Mouse (Mus musculus) megakaryocyte-erythroid progenitor cell, adult 5-6 weeks (primary cell): ENCODE data around the gene Uba52. TPM values are rescaled to one million over a fixed set of nuclear protein-coding genes. Genes with fewer than 3 reads are reported as not detected.

Source experiments
- ATAC-seq: replicated peaks from 2 replicates; pipeline ENCODE4 v1.8.0; 2016; ENCODE audit warnings: mild to moderate bottlenecking, inconsistent platforms; ENCODE audit not compliant: severe bottlenecking, poor library complexity, low FRiP score, low TSS enrichment
- total RNA-seq, 2 experiments: library from RNA; stranded (forward) in 1 of 2; stranded (reverse) in 1 of 2; fragments of 200-1000, 215-1000 nt in 1 of 2; fragments of >200 nt in 1 of 2; fragmentation: Nextera tagmentation in 1 of 2; gene quantifications; 2 replicates each; pipeline ENCODE4 v1.2.3; 2014 to 2017

The Uba52 gene
- total RNA-seq, 2 experiments from 2014 or later: 2,751 to 4,463 TPM

- no peak for ATAC-seq
Observed at GRCm38 (mm10) chr8:70489576-70489975, 21.0 kb downstream of the Uba52 start.

GRCm38 (mm10) chr8:70488931-70489470 is 21.6 kb downstream of the Uba52 start:
- ATAC-seq: no peak

GRCm38 (mm10) chr8:70487993-70488796 is 22.4 kb downstream of the Uba52 start:
- ATAC-seq: no peak

DNA sequence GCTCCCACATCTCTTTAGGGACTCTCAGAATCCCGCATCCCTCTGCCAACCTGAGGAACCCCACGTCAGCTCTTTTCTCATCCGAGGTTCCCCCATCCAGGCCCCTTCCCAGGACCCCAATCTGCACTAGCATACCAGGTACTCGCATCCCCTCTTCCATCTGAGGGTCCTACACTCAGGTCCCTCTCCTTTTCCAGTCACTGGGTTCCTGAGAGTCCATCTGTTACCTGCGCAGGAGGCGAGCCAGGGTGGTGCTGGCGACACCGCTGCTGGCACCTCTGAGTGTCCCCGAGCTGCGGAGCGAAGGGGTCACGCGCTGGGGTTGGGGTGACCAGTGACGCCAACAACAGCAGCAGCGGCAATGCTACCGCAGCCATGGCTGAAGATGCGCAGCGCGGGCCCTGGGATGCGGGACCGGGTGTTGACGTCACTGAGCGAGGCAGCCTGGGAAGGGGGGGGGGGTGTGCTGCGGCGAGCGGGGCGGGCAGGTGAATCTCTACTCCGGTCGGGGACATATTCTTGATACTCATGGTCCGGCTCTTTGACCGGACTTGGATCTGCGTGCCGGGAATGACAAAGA is 23.6 kb downstream of the Uba52 start, which contains the start of gene Tmem59l:
TSS of gene Tmem59l (minus strand) at position 418 of the 580 bp plus-strand sequence.
- no peak for ATAC-seq

GRCm38 (mm10) chr8:70486191-70486681 is 24.4 kb downstream of the Uba52 start:
- ATAC-seq: no peak

DNA sequence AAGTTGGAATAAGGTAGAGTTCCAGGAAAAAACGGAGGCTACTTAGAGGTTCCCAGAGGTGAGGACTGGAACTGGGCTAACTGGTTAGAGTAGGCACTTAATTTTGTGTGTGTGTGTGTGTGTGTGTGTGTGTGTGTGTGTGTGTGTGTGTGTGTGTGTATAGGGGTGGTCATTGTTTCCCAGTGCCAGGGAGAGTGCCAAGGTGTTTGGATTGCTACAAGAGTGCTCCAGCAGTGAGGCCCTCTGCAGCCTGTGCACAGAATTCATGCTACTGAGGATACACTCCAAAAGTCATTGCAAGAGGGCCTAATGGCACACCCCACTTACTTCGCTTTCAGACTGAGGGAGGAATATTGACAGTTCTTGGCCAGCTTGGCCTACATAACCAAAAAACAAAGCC is 27.7 kb downstream of the Uba52 start:
- no peak for ATAC-seq

GRCm38 (mm10) chr8:70481908-70482307 is 28.7 kb downstream of the Uba52 start:
- no peak for ATAC-seq

GRCm38 (mm10) chr8:70477269-70477982 is 33.2 kb downstream of the Uba52 start:
- ATAC-seq: peak; percentile 63

DNA sequence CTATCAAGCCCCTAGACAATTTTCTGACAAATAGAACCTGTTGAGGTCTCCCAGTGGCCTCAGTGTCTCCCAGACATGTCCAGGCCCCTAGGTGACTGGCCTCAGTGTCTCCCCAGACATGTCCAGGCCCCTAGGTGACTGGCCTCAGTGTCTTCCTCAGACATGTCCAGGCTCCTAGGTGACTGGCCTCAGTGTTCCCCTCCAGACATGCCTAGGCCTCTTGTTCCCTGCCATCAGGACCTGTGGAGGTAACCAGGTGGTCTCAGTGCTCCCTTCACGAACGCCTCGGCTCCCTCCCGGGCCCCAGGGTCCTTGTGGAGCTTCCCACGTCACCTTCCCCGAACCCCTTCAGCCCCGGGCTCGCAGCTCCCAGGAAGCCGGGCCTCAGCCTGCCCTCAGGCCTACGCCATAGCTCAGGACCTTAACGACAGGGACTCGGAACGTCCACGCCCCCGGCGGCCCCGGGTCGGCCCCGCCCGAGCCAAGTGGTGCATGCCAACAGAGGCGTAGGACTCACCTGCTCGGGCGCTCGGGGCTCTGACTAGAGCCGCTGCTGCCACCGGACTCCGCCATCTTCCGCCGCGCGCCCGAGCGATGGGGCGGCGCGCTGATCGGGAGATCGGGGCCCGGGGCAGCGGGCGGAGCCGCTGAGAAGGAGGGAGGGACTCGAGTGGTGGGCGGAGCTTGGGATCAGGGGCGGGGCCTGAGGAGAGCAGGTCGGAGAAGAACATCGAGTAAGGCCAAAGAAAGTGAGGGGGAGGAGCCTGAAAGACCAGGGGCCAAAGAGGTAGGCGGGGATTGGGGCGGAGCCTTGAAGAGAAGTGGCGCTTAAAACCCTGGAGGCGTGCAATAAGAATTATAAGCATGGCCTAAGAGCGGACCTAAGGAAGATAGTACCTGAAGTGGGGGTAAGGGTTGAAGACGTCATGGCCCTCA is 34.0 kb downstream of the Uba52 start, which contains the start of gene Klhl26:
TSS of gene Klhl26 (minus strand) at position 636 of the 936 bp plus-strand sequence.
- ATAC-seq: peak; percentile 96

DNA sequence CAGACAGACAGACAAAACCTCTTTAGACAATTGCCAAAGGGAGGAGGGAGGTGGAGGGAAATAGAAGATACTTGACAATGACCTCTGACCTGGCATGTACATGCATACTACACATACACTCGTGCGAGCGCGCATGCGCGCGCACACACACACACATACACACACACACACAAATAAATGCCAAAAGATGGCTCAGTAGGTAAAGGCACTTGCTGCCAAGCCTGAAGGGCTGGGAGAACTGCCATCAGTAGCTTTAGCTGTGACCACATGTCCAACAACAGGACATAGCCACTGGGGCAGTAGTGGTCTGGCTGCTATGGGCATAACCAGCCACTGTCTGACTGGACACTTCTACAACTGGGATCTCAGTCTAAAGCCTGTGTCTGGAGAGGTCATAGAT is 38.7 kb downstream of the Uba52 start:
- no peak for ATAC-seq

GRCm38 (mm10) chr8:70469938-70470337 is 40.7 kb downstream of the Uba52 start:
- no peak for ATAC-seq

GRCm38 (mm10) chr8:70469295-70469916 is 41.2 kb downstream of the Uba52 start:
- ATAC-seq: no peak

GRCm38 (mm10) chr8:70468733-70469132 is 41.9 kb downstream of the Uba52 start:
- ATAC-seq: no peak

DNA sequence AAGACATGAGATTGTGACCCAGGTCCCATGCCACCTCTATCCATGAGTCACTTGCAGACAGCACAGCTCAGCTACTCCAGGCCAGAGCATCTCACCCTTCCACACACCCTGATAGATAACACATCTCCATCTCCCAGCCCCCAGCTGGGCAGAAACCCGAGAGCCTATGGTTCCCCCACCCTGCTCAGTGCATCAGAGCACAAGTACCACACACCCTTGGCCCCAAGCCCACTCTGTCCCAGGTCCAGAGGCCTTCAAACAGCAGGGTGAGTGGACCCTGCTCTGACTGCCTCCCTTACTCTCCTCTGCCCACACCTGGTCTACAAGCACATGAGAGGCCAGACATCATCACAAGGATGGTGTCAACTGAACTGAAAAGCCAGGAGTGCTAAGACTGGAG is 42.7 kb downstream of the Uba52 start:
- no peak for ATAC-seq

DNA sequence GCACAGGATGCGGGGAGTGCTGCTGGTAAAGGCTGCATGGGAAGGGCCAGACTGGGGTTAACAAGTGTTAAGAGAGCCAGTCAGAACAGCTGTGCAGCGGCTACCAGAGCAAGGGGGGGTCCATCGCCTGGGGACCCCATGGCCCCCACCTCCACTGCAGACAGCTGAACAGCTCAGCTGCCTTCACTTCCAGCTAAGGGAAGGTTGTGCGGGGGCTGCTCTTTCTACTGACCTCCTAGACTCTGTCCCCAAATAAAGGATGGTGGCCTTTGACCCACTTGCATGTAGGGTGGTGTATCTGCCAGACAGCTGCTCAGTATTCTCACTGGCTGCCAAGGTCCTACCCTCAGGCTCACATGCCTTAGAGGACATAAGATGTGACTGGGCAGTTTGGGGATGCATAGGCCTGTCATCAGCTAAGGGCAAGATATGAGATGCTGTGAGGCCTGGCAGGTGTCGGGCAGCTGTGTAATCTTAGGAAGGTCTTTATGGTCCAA is 43.3 kb downstream of the Uba52 start:
- ATAC-seq: no peak

DNA sequence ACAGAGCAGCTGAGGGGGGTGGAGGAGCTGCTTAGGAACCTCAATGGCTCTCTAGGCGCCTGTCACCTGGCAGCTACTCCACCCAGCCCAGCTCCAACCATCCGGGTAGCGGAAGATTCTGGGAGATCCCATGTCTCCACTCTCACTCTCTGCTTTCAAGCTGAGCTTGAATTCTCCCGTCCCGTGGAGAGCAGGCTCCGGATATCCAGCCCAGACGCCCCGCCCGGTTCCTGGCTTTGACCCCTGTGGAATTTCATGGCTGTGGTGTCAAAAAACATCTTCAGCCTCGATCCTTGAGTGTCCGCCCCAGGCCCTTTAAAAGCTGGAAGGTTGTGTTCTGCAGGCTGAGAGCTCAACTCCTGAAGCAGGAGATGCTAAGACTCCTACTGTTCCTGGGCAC is 43.8 kb downstream of the Uba52 start:
- ATAC-seq: no peak

DNA sequence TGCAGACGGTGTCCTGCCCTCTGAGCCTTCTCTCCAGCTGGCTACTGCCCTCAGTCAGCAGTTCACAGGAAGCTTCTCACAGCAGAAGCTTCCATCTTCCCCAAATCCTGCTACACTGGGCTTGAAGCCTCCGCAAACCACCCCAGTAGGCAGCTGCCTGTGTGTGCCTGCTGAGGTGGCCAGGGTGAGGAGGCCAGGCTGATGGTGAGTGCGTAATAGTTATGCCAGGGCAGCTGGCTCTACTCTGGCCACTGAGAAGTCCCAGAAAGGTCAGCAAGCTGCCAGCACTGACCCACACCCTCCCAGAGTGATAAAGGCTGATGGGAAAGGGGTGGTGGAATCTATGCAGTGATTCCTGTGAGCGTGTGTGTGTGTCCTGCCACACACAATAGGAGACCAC is 44.3 kb downstream of the Uba52 start:
- ATAC-seq: no peak

GRCm38 (mm10) chr8:70465701-70466100 is 44.9 kb downstream of the Uba52 start:
- ATAC-seq: no peak
